27 mouse cellular contexts compared by ENCODE assay signal in genomic region chr10:53416152-53416712, GRCm38 (mm10). TPM values are rescaled to one million over a fixed set of nuclear protein-coding genes. Genes with fewer than 3 reads are reported as not detected.
DNase-seq lines count a peak whose midpoint lies in the region; ATAC-seq lines count a peak whose summit lies in the region.
"Had no signal": no experiment of that assay in that cellular context is flagged by ENCODE, and none has a peak within 500 bp of the region (broad histone marks: within the 10 kb centered on the region; RNA-seq: fewer than 3 reads in every experiment).

No protein-coding gene starts in this region.

- H3K4me2 ChIP-seq in lung, embryonic 16.5 days (ENCODE audit: low read depth, low read length) = no peak overlapping the region
- no peak overlapping the region for H3K4me2 ChIP-seq in limb, embryonic 13.5 days (replicated peaks)
- H3K4me2 ChIP-seq in neural tube, embryonic 14.5 days (ENCODE audit: low read depth, low read length) = no peak overlapping the region
- H3K4me2 ChIP-seq: heart, embryonic 11.5 days; hindbrain, embryonic 14.5 days; liver, embryonic 11.5 days; lung, embryonic 15.5 days; midbrain, embryonic 12.5 days had no signal

- peaks cover 4% of the 10 kb centered on the region; the same call in 1 of the 2 replicates for H3K4me1 ChIP-seq in heart, embryonic 10.5 days
- H3K4me1 ChIP-seq in lung, embryonic 16.5 days (replicated peaks; ENCODE audit: control insufficient read depth, insufficient read depth, low read length) = peaks cover 23% of the 10 kb centered on the region
- H3K4me1 ChIP-seq in limb, embryonic 13.5 days = peaks cover 41% of the 10 kb centered on the region
- H3K4me1 ChIP-seq in neural tube, embryonic 14.5 days (ENCODE audit: control insufficient read depth, insufficient read depth, low read length) = peaks cover 3% of the 10 kb centered on the region; the same call in 1 of the 2 replicates

- H3K4me3 ChIP-seq in heart, embryonic 10.5 days = no peak overlapping the region
- no peak overlapping the region for H3K4me3 ChIP-seq in lung, embryonic 16.5 days (ENCODE audit: low read length)
- no peak overlapping the region for H3K4me3 ChIP-seq in limb, embryonic 13.5 days
- H3K4me3 ChIP-seq in neural tube, embryonic 14.5 days (ENCODE audit: low read depth, low read length) = no peak overlapping the region
- H3K4me3 ChIP-seq: lung, embryonic 15.5 days; midbrain, embryonic 12.5 days; myocyte had no signal

- no peaks in the 10 kb centered on the region for H3K36me3 ChIP-seq in heart, embryonic 10.5 days
- no peaks in the 10 kb centered on the region for H3K36me3 ChIP-seq in lung, embryonic 16.5 days (ENCODE audit: control insufficient read depth, insufficient read depth, low read length)
- no peaks in the 10 kb centered on the region for H3K36me3 ChIP-seq in limb, embryonic 13.5 days
- no peaks in the 10 kb centered on the region for H3K36me3 ChIP-seq in neural tube, embryonic 14.5 days (ENCODE audit: control insufficient read depth, insufficient read depth, low read length)
- H3K36me3 ChIP-seq: lung, embryonic 15.5 days; midbrain, embryonic 12.5 days had no signal

- no peak overlapping the region for H3K9ac ChIP-seq in lung, embryonic 16.5 days (ENCODE audit: low read length)
- no peak overlapping the region for H3K9ac ChIP-seq in limb, embryonic 13.5 days
- no peak overlapping the region for H3K9ac ChIP-seq in neural tube, embryonic 14.5 days (replicated peaks; ENCODE audit: low read depth, low read length)
- H3K9ac ChIP-seq: hindbrain, embryonic 14.5 days; lung, embryonic 15.5 days; midbrain, embryonic 12.5 days had no signal

- DNase-seq in heart, embryonic 10.5 days (ENCODE audit: low spot score) = no peak
- DNase-seq in heart, adult 18-20 months = no peak
- DNase-seq in lung, postnatal 25 days (ENCODE audit: low spot score) = no peak
- DNase-seq in cerebellum, postnatal 10 days = no peak
- DNase-seq: adrenal gland, postnatal 25 days; B cell, adult 2 months; cerebellum, adult 11-12 months; cerebellum, postnatal 14 days; heart, postnatal 4 days; kidney, postnatal 36 days; left cerebral cortex, postnatal 4 days; lung, postnatal 4 days; right cerebral cortex, postnatal 25 days; thymus, adult 2 months; thymus, postnatal 36 days had no signal

- H3K27me3 ChIP-seq in heart, embryonic 10.5 days (ENCODE audit: insufficient read depth, poor library complexity, severe bottlenecking) = no peaks in the 10 kb centered on the region
- H3K27me3 ChIP-seq in lung, embryonic 16.5 days (ENCODE audit: control insufficient read depth, insufficient read depth, low read depth, low read length) = no peaks in the 10 kb centered on the region
- H3K27me3 ChIP-seq in limb, embryonic 13.5 days = no peaks in the 10 kb centered on the region
- no peaks in the 10 kb centered on the region for H3K27me3 ChIP-seq in neural tube, embryonic 14.5 days (ENCODE audit: control insufficient read depth, insufficient read depth, low read length)
- H3K27me3 ChIP-seq: lung, embryonic 15.5 days; megakaryocyte, embryonic 14.5 days; midbrain, embryonic 12.5 days had no signal

- H3K27ac ChIP-seq in heart, embryonic 10.5 days = peak overlapping the region; percentile 42; the same call in 1 of the 2 replicates
- H3K27ac ChIP-seq in lung, embryonic 16.5 days (ENCODE audit: low read length) = no peak overlapping the region
- H3K27ac ChIP-seq in limb, embryonic 13.5 days = peak overlapping the region; percentile 45; the same call in 1 of the 2 replicates
- no peak overlapping the region; the same call in 1 of the 2 replicates for H3K27ac ChIP-seq in neural tube, embryonic 14.5 days (ENCODE audit: low read depth, low read length)
- H3K27ac ChIP-seq: hindbrain, embryonic 14.5 days; midbrain, embryonic 12.5 days had no signal

- no peaks in the 10 kb centered on the region for H3K9me3 ChIP-seq in heart, embryonic 10.5 days
- H3K9me3 ChIP-seq in lung, embryonic 16.5 days (ENCODE audit: control insufficient read depth, low read length) = no peaks in the 10 kb centered on the region
- no peaks in the 10 kb centered on the region for H3K9me3 ChIP-seq in limb, embryonic 13.5 days
- no peaks in the 10 kb centered on the region for H3K9me3 ChIP-seq in neural tube, embryonic 14.5 days (ENCODE audit: control insufficient read depth, low read length)
- H3K9me3 ChIP-seq: lung, embryonic 15.5 days; midbrain, embryonic 12.5 days had no signal

- 0 out of 2 replicates have a peak, but pooled peaks have one; percentile 3 for ATAC-seq in lung, embryonic 16.5 days (ENCODE audit: low read depth)
- ATAC-seq in limb, embryonic 13.5 days (ENCODE audit: low FRiP score, low read depth) = no peak
- peak; percentile 62; the same call in 1 of the 2 replicates for ATAC-seq in neural tube, embryonic 14.5 days (ENCODE audit: low read depth)
- ATAC-seq: forebrain, embryonic 16.5 days; intestine, postnatal 0 days had no signal

- WGBS in heart, embryonic 10.5 days = 57% methylated on average over 9 of the region's 9 CpGs
- WGBS in lung, embryonic 16.5 days = 61% methylated on average over 9 of the region's 9 CpGs
- 49% methylated on average over 9 of the region's 9 CpGs for WGBS in limb, embryonic 13.5 days
- 30% methylated on average over 9 of the region's 9 CpGs for WGBS in neural tube, embryonic 14.5 days

RNA-seq across cellular contexts. Expression of gene Cep85l, which starts 36.5 kb away (rescaled TPM):
- polyA plus RNA-seq in heart, embryonic 10.5 days (2016; fragmentation: Nextera tagmentation; extraction: Ambion mirVana) = 3.1 and 4.4 TPM in 2 replicates
- 10 to 100 TPM; 13.5 TPM for total RNA-seq in heart, adult 18-20 months (2021)
- polyA plus RNA-seq in lung, embryonic 16.5 days (2015; fragmentation: Nextera tagmentation; extraction: Ambion mirVana) = 5.4 and 5.5 TPM in 2 replicates
- polyA plus RNA-seq in limb, embryonic 13.5 days (2015; fragmentation: Nextera tagmentation; extraction: Ambion mirVana) = 7.6 and 8.5 TPM in 2 replicates
- polyA plus RNA-seq in neural tube, embryonic 14.5 days (2014; fragmentation: Nextera tagmentation; extraction: Ambion mirVana) = 6.4 and 11.6 TPM in 2 replicates

Comparison
In these comparisons a context has a peak if more than half of its experiments do, and no peak if none do; other contexts are left out.
1. H3K27ac ChIP-seq: peak in heart, embryonic 10.5 days (single experiment) and limb, embryonic 13.5 days (single experiment); none in lung, embryonic 16.5 days (single experiment) and neural tube, embryonic 14.5 days (single experiment).